Mouse (Mus musculus): ENCODE measurements around the gene Bicra. TPM values are rescaled to one million over a fixed set of nuclear protein-coding genes. Genes with fewer than 3 reads are reported as not detected.
A peak's percentile ranks its signal among the peaks of the same experiment; 100 is the strongest.

The Bicra gene
- polyA plus RNA-seq, 1 experiment from 2014 or later, result 1.4 TPM

GRCm38 (mm10) chr7:15954436-15954835 is 93.3 kb downstream of the Bicra start:
- peak overlapping the region; percentile 69 for H3K27ac ChIP-seq
- peak overlapping the region; percentile 78 for H3K4me2 ChIP-seq
- H3K4me3 ChIP-seq (replicated peaks), result peak overlapping the region; percentile 51; the same call in 1 of the 2 replicates
- peaks cover 3% of the 10 kb centered on the region; the same call in 1 of the 2 replicates for H3K9me3 ChIP-seq (replicated peaks)
- H3K9ac ChIP-seq, result 0 out of 2 replicates have a peak overlapping the region, but pooled peaks have one; percentile 60
- WGBS (ENCODE audit: insufficient replicate concordance), result 23% methylated on average over 7 of the region's 7 CpGs
- H3K36me3 ChIP-seq, result 0 out of 2 replicates have a peak, but pooled peaks cover 7% of the 10 kb centered on the region
- ATAC-seq (ENCODE audit: low read depth), result peak; percentile 71
- peak; percentile 37 for DNase-seq
- H3K4me1 ChIP-seq (replicated peaks), result peaks cover 66% of the 10 kb centered on the region
- peaks cover 25% of the 10 kb centered on the region for H3K27me3 ChIP-seq

DNA sequence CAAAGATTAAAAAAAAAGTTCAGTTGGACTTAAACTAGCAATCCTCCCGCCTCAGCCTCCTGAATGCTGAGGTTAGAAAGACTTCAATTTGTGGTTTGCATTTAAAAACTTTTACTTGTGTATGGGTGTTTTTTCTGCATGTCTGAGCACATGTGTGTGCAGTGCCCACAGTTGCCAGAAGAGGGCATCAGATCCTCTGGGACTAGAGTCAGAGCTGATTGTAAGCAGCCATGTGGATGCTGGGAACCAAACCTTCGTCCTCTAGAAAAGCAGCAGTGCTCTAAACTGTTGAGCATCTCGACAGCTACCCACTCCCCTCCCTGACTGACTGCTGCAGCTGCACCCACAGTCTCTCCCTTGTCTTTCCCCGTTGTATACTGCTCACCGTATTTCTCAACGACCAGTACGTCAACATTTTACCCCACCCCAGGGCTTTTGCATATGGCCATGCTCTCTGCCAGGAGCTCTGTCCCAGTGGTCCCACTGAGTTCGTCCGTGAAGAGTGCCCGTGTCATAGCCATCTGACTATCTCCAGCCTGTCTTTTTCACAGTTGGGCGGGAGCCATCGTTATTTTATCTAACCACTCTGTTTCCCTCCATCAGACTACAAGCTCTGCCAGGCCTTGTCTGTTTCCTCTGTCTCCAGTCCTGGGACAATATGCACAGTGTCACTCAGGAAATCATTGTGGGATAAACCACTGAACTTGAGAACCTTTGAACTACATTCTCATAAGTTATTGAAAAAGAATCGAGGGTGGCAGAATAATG is 94.2 kb downstream of the Bicra start:
- Histone ChIP-seq H3K27ac (peak overlapping the region; percentile 69), H3K4me1 (replicated peaks) (peaks cover 76% of the 10 kb centered on the region), H3K4me3 (replicated peaks) (no peak overlapping the region), H3K36me3 (0 out of 2 replicates have a peak, but pooled peaks cover 7% of the 10 kb centered on the region), H3K27me3 (peaks cover 25% of the 10 kb centered on the region), H3K9me3 (replicated peaks) (peaks cover 3% of the 10 kb centered on the region; the same call in 1 of the 2 replicates), H3K9ac (no peak overlapping the region), H3K4me2 (0 out of 2 replicates have a peak overlapping the region, but pooled peaks have one; percentile 78)
- WGBS (ENCODE audit: insufficient replicate concordance), result 40% methylated on average over 13 of the region's 13 CpGs
- peak; percentile 43 for DNase-seq
- no peak for ATAC-seq (ENCODE audit: low read depth)

DNA sequence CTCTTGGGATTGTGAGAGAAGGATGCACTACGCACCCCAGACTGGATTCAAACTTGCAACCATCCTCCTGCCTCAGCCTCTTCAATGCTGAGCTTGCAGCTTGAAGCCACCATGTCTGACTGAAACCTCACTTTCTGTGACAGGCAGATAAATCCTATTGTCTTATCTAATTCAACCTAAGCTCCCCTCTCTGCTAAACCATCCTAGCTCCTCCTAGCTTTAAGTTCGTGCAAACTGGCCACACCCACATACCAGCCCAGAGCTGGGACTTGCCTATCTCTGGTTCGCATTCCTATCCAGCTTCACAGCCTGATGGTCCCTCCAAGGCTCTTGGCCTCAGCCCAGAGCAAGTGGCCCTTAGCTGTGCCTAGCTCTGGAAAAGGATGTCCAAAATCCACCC is 95.3 kb downstream of the Bicra start:
- Histone ChIP-seq H3K9ac (peak overlapping the region; percentile 40; the same call in 1 of the 2 replicates), H3K4me2 (peak overlapping the region; percentile 25), H3K27me3 (peaks cover 21% of the 10 kb centered on the region), H3K27ac (peak overlapping the region; percentile 69), H3K4me3 (replicated peaks) (no peak overlapping the region), H3K36me3 (0 out of 2 replicates have a peak, but pooled peaks cover 7% of the 10 kb centered on the region), H3K9me3 (replicated peaks) (peaks cover 3% of the 10 kb centered on the region; the same call in 1 of the 2 replicates), H3K4me1 (replicated peaks) (peaks cover 86% of the 10 kb centered on the region)
- 24% methylated on average over 3 of the region's 3 CpGs for WGBS (ENCODE audit: insufficient replicate concordance)
- ATAC-seq (ENCODE audit: low read depth) (peak; percentile 85), DNase-seq (peak; percentile 82)

DNA sequence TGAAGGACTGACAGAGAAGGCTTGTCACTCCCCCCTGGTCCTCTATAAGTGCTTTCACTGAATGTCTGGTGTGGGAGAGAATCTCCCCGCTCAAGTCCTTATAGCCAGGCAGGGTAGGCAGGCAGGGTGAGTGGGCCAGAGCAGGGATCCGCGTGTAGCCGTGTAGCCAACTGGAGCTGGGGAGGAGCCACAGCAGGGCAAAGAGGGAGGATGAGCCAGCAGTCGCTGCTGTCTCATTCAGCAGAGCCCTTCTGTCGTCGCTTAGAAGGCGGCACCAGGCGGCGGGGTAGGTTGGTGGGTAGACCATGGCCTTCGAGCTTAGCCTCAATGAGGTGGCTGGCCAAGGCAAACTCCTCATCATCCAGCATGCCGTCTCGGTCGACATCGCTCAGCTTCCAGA is 97.7 kb downstream of the Bicra start:
- Histone ChIP-seq H3K27ac (no peak overlapping the region), H3K4me1 (replicated peaks) (peaks cover 91% of the 10 kb centered on the region), H3K27me3 (peaks cover 9% of the 10 kb centered on the region; the same call in 1 of the 2 replicates), H3K9me3 (replicated peaks) (peaks cover 3% of the 10 kb centered on the region; the same call in 1 of the 2 replicates), H3K36me3 (peaks cover 3% of the 10 kb centered on the region; the same call in 1 of the 2 replicates), H3K9ac (no peak overlapping the region), H3K4me3 (replicated peaks) (no peak overlapping the region), H3K4me2 (no peak overlapping the region)
- DNase-seq (no peak), ATAC-seq (ENCODE audit: low read depth) (no peak)
- WGBS (ENCODE audit: insufficient replicate concordance), result 78% methylated on average over 15 of the region's 15 CpGs

- ATAC-seq (ENCODE audit: low read depth) (no peak), DNase-seq (no peak)
- Histone ChIP-seq H3K27ac (no peak overlapping the region), H3K4me2 (peak overlapping the region; percentile 75), H3K9me3 (replicated peaks) (peaks cover 3% of the 10 kb centered on the region; the same call in 1 of the 2 replicates), H3K36me3 (peaks cover 10% of the 10 kb centered on the region), H3K4me3 (replicated peaks) (no peak overlapping the region), H3K27me3 (peaks cover 9% of the 10 kb centered on the region; the same call in 1 of the 2 replicates), H3K4me1 (replicated peaks) (peaks cover 91% of the 10 kb centered on the region), H3K9ac (no peak overlapping the region)
- WGBS (ENCODE audit: insufficient replicate concordance), result 34% methylated on average over 7 of the region's 7 CpGs
These were observed 98.4 kb downstream of the Bicra start for GRCm38 (mm10) chr7:15949216-15949790.

DNA sequence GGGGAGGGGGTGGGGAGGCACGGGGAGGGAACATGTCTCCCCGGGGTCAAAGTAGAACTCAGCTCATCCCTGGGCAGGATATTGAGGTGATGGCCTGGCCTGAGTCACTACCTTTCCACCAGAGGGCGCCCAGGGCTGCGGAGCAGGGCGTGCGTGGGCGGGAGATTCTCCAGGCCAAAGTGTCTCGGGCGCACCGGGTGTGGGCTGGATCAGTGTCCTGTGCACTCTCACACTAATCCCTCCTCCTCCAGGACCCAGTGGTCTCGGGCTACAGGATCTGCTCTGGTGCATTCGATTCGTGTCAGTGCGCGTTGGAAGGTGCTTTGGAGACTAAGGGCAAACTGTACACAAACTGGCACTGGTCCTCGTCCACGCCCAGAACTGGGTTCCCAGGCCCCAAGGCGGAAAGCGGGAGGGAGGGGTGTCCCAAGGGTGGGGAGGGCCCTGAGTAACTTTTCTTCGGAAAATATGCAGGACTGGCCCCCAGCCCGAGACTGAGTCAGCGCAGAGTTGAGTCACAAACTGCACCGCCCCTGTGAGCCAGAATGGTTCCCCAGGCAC is 99.3 kb downstream of the Bicra start:
- DNase-seq (peak; percentile 79), ATAC-seq (ENCODE audit: low read depth) (peak; percentile 65)
- H3K9ac ChIP-seq, result peak overlapping the region; percentile 70
- peaks cover 18% of the 10 kb centered on the region for H3K36me3 ChIP-seq
- 3% methylated on average over 23 of the region's 23 CpGs for WGBS (ENCODE audit: insufficient replicate concordance)
- peak overlapping the region; percentile 87 for H3K27ac ChIP-seq
- peak overlapping the region; percentile 75 for H3K4me2 ChIP-seq
- H3K4me3 ChIP-seq (replicated peaks), result peak overlapping the region; percentile 44
- H3K27me3 ChIP-seq, result peaks cover 9% of the 10 kb centered on the region; the same call in 1 of the 2 replicates
- peaks cover 3% of the 10 kb centered on the region; the same call in 1 of the 2 replicates for H3K9me3 ChIP-seq (replicated peaks)
- peaks cover 88% of the 10 kb centered on the region for H3K4me1 ChIP-seq (replicated peaks)

DNA sequence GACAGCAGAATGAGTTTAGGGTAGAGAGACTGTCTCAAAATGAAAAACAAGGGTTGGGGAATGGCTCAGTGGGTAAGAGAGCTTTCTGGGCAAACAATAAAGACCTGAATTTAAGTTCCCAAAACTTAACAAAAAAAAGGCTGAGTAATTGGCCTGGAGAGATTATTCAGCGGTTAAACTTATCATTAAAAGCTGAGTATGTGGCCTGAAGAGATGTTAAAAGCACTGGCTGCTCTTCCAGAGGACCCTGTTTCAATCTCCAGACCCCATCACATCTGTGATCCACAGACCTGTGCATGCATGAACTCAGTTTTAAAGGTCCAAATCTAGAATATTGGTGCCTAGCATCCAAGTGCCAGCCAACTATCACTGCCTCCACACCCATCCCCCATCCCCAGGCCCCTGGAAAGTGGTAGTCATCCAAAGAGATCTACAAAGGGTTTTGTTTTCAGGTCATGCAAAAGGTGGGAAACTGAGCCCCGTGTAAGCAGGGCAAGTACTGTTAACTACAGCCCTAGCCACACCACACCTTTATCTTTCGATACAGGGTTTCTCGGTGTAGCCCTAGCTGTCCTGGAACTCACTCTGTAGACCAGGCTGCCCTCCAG is 100.0 kb downstream of the Bicra start:
- DNase-seq, result no peak
- Histone ChIP-seq H3K36me3 (peaks cover 22% of the 10 kb centered on the region), H3K4me2 (peak overlapping the region; percentile 75), H3K4me3 (replicated peaks) (no peak overlapping the region), H3K9me3 (replicated peaks) (no peaks in the 10 kb centered on the region), H3K4me1 (replicated peaks) (peaks cover 84% of the 10 kb centered on the region), H3K27me3 (peaks cover 9% of the 10 kb centered on the region; the same call in 1 of the 2 replicates), H3K9ac (0 out of 2 replicates have a peak overlapping the region, but pooled peaks have one; percentile 70), H3K27ac (peak overlapping the region; percentile 87)
- WGBS (ENCODE audit: insufficient replicate concordance), result 25% methylated on average over 4 of the region's 4 CpGs
- ATAC-seq (ENCODE audit: low read depth), result no peak

- H3K27me3 ChIP-seq, result peaks cover 9% of the 10 kb centered on the region; the same call in 1 of the 2 replicates
- peak within 1 kb of the TSS; percentile 78 for H3K9ac ChIP-seq
- H3K27ac ChIP-seq, result peak within 1 kb of the TSS; percentile 87
- H3K36me3 ChIP-seq, result peaks cover 41% of the 10 kb centered on the region
- DNase-seq (peak; percentile 86), ATAC-seq (ENCODE audit: low read depth) (peak; percentile 87)
- H3K9me3 ChIP-seq (replicated peaks), result no peaks in the 10 kb centered on the region
- peaks cover 67% of the 10 kb centered on the region for H3K4me1 ChIP-seq (replicated peaks)
- H3K4me3 ChIP-seq (replicated peaks), result peak within 1 kb of the TSS; percentile 73
- H3K4me2 ChIP-seq, result peak within 1 kb of the TSS; percentile 89
- 1% methylated on average over 59 of the region's 59 CpGs for WGBS (ENCODE audit: insufficient replicate concordance)
These were observed 101.8 kb downstream of the Bicra start, which contains the start of gene Nop53 for GRCm38 (mm10) chr7:15945721-15946536. Nop53 (minus strand) TSS chr7:15946074.

DNA sequence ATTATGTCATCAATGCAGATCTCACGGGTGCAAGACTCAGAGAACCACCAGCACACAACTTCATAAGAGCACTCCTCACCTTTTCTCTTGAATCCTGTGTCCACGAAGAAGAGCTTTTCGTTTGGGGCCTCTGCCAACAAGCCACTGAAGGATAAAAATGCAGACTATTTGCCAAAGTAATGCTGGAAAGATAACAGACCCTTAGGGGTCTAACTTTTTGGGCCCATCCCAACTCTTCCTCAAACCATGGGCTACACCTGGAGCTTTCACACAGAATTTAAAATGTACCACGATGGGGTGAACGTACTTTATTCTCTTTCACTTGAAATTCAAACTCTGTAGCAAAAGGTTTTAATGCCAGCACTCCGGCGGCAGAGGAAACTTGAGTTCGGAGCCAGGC is 102.5 kb downstream of the Bicra start:
- ATAC-seq (ENCODE audit: low read depth) (no peak), DNase-seq (no peak)
- peaks cover 48% of the 10 kb centered on the region for H3K36me3 ChIP-seq
- peaks cover 60% of the 10 kb centered on the region for H3K4me1 ChIP-seq (replicated peaks)
- H3K9ac ChIP-seq, result peak overlapping the region; percentile 78
- no peaks in the 10 kb centered on the region for H3K9me3 ChIP-seq (replicated peaks)
- 2% methylated on average over 8 of the region's 8 CpGs for WGBS (ENCODE audit: insufficient replicate concordance)
- peak overlapping the region; percentile 89 for H3K4me2 ChIP-seq
- peak overlapping the region; percentile 87 for H3K27ac ChIP-seq
- H3K27me3 ChIP-seq, result peaks cover 5% of the 10 kb centered on the region; the same call in 1 of the 2 replicates
- peak overlapping the region; percentile 73 for H3K4me3 ChIP-seq (replicated peaks)

DNA sequence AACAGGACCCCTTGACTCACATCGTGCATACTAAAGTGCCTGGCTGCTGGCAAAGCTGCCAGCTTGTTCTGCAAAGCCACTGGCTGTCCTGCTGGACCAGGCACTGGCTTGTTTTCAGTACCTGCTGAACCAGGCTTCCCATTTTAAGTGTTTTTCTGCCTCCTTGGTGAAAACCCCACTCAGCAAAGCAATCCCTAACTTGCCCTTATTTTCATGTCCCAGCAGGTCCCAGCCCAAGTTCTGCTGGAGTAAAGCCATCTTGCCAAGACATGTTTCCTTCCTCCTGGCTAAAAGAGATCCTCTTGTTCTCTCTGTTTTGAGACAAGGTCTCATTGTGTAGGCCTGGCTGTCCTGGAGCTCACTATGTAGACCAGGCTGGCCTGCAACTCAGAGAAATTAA is 103.4 kb downstream of the Bicra start:
- Histone ChIP-seq H3K9ac (no peak overlapping the region; the same call in 1 of the 2 replicates), H3K4me3 (replicated peaks) (peak overlapping the region; percentile 73), H3K27me3 (no peaks in the 10 kb centered on the region), H3K4me1 (replicated peaks) (peaks cover 51% of the 10 kb centered on the region), H3K9me3 (replicated peaks) (no peaks in the 10 kb centered on the region), H3K36me3 (peaks cover 57% of the 10 kb centered on the region), H3K4me2 (peak overlapping the region; percentile 89), H3K27ac (no peak overlapping the region)
- ATAC-seq (ENCODE audit: low read depth) (no peak), DNase-seq (no peak)
- 94% methylated on average over 1 of the region's 1 CpGs for WGBS (ENCODE audit: insufficient replicate concordance)

Measured in liver, embryonic 13.5 days (tissue).